Mouse (Mus musculus) olfactory bulb, adult 2 months (tissue): ENCODE data around the gene Tmem176b.

Experiments used
- CTCF ChIP-seq: fragments of 200-500 bp; IDR thresholded peaks from 2 replicates; pipeline ENCODE4 v1.5.1; 2012; ENCODE audit warnings: low read depth, mild to moderate bottlenecking, low read length, moderate library complexity; ENCODE audit not compliant: insufficient read depth
- POLR2A ChIP-seq: fragments of 200-500 bp; IDR thresholded peaks from 2 replicates; pipeline ENCODE4 v1.6.1; 2012; ENCODE audit warnings: mild to moderate bottlenecking, low read depth, low read length, moderate library complexity; ENCODE audit not compliant: insufficient read depth

DNA sequence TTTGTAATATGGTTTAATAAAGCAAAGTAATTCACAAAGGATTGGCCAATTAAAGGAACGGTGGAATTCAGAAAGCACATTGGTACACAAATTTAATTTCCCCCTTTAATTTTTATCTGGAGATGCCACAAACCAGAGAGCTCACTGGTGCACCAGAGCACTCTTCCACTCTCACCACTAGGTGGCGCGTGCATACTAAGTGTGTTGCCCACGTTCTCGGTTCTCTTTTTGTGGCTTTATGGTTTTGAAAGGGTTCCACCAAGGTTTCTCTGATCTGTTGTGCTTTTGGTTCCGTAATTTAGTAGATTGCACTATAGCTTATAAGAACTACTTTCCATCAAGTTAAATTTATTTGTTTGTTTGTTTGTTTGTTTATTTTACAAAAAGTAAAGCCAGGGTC lies 23.5 kb downstream of the Tmem176b start:
- TF ChIP-seq CTCF (0 out of 2 replicates have a peak, but pooled peaks have one; percentile 32), POLR2A (no peak)
